Mouse (Mus musculus) liver, adult 2 months (tissue): ENCODE results near the gene Mns1. TPM values are rescaled to one million over a fixed set of nuclear protein-coding genes. Genes with fewer than 3 reads are reported as not detected.
A peak's percentile ranks its signal among the peaks of the same experiment; 100 is the strongest.
"Not testable (repeated sequence)": the region's sequence is repeated elsewhere in the genome, so short reads cannot be mapped to it uniquely, and the experiment has no call there.

Source experiments
- DNase-seq: peaks from one replicate; pipeline ENCODE4 v3.0.0-alpha.2; 2011; ENCODE audit warnings: low read depth, low spot score; ENCODE audit errors: extremely low read depth
- H3K27ac ChIP-seq: fragments of 200-500 bp; replicated peaks from 2 replicates; pipeline ENCODE4 v1.5.1; 2012; ENCODE audit warnings: low read depth, mild to moderate bottlenecking, control low read depth, inconsistent platforms, low read length; ENCODE audit not compliant: insufficient read depth
- H3K27me3 ChIP-seq: fragments of 200-500 bp; 2 replicates; pipeline ENCODE4 v1.6.1; 2012; ENCODE audit warnings: mild to moderate bottlenecking, moderate library complexity, low read length, inconsistent platforms; ENCODE audit not compliant: control insufficient read depth, insufficient read depth
- H3K36me3 ChIP-seq: fragments of 200-500 bp; 2 replicates; pipeline ENCODE4 v1.6.1; 2012; ENCODE audit warnings: low read length, inconsistent platforms; ENCODE audit not compliant: control insufficient read depth, insufficient read depth
- H3K4me1 ChIP-seq: fragments of 200-500 bp; 2 replicates; pipeline ENCODE4 v1.6.1; 2011; ENCODE audit warnings: low read length; ENCODE audit not compliant: control insufficient read depth, insufficient read depth
- H3K4me3 ChIP-seq: fragments of 200-500 bp; 2 replicates; pipeline ENCODE4 v1.5.1; 2011; ENCODE audit warnings: low read depth, mild to moderate bottlenecking, control low read depth, low read length, moderate library complexity; ENCODE audit not compliant: insufficient read depth
- H3K79me2 ChIP-seq: fragments of 200-500 bp; 2 replicates; pipeline ENCODE4 v1.6.1; 2012; ENCODE audit warnings: inconsistent platforms, mild to moderate bottlenecking, low read length, moderate library complexity; ENCODE audit not compliant: control insufficient read depth, insufficient read depth
- H3K9ac ChIP-seq: fragments of 200-500 bp; 2 replicates; pipeline ENCODE4 v1.6.1; 2012; ENCODE audit warnings: low read depth, mild to moderate bottlenecking, control low read depth, inconsistent platforms, low read length
- CTCF ChIP-seq: fragments of 200-500 bp; IDR thresholded peaks from 2 replicates; pipeline ENCODE4 v1.5.1; 2011; ENCODE audit warnings: low read depth, low read length, control low read depth
- POLR2A ChIP-seq: fragments of 200-500 bp; IDR thresholded peaks from 2 replicates; pipeline ENCODE4 v1.6.1; 2011; ENCODE audit warnings: low read length, control low read depth; ENCODE audit not compliant: insufficient read depth; ENCODE audit errors: extremely low read depth
- WGBS: fragments of 180-500 bp; shearing (Covaris S2); methylation state at CpG from one replicate; pipeline ENCODE4 v1.1.7; 2018; 5-methylcytosine and 5-hydroxymethylcytosine counted together
- polyA plus RNA-seq: library from polyadenylated mRNA; depleted of rRNA; stranded (reverse); fragments of >200 nt; gene quantifications from 2 replicates; pipeline ENCODE4 v1.2.3, GENCODE M21; 2012
- total RNA-seq: library from RNA; depleted of rRNA; stranded (reverse); fragments of >200 nt; gene quantifications from 2 replicates; pipeline ENCODE4 v1.2.3, GENCODE M21; 2014

The Mns1 gene
- total and polyA plus RNA-seq, 2 experiments = 0.02 to 0.18 TPM

DNA sequence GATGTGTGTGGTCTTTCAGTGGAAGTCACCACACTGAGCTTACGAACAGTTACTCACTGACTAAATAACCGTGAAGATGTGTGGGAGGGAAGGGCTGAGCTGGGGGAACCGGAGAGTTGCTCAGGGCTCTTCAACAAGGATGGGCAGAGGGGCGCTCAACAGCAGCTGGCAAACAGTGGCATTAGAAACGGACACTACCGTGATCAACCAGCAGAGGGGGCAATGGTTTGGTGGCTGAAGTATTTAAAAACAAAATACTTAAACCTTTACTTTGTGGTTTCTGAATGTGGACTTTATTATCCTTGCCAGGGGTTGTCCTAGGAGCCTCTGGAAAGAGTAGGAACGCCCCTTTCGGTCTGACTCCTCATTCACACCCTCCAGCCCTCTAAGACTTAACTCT, 10.2 kb downstream of the Mns1 start:
- WGBS = 46% methylated on average over 8 of the region's 8 CpGs
- Histone ChIP-seq H3K27ac (no peak overlapping the region), H3K4me1 (no peaks in the 10 kb centered on the region)

DNA sequence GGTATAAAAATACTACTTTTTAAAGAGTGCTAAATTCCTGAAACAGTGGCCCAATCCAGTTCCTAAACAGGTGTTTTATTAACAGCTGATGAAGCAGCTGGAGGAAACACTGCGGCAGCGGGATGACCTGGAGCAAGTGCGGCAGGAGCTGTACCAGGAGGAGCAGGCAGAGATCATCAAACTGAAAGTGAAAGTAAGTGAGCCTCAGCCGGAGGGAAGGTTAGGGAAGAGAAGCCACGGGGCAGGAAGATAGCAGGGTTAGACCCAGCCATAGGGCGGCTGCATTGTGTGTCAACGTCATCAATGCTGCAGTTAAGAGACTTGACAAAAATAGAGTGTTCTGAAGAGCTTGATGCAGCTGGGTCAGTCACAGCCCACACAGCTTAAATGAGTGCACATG, 11.6 kb downstream of the Mns1 start:
- peak overlapping the region; percentile 50 for H3K9ac ChIP-seq
- H3K79me2 ChIP-seq = no peaks in the 10 kb centered on the region
- H3K4me3 ChIP-seq = peak overlapping the region; percentile 50
- no peaks in the 10 kb centered on the region for H3K36me3 ChIP-seq
- H3K27me3 ChIP-seq = no peaks in the 10 kb centered on the region
- 0 out of 2 replicates have a peak overlapping the region, but pooled peaks have one; percentile 8 for H3K27ac ChIP-seq
- 1% methylated on average over 7 of the region's 7 CpGs for WGBS
- DNase-seq = peak; percentile 80
- no peaks in the 10 kb centered on the region for H3K4me1 ChIP-seq
- no peak for TF ChIP-seq POLR2A
- no peak for TF ChIP-seq CTCF

More for the DNA sequence above, 10.2 kb downstream of the Mns1 start:
- TF ChIP-seq CTCF (peak; percentile 64), POLR2A (no peak)
- Histone ChIP-seq H3K27me3 (no peaks in the 10 kb centered on the region), H3K36me3 (no peaks in the 10 kb centered on the region), H3K79me2 (no peaks in the 10 kb centered on the region), H3K4me3 (no peak overlapping the region), H3K9ac (no peak overlapping the region)
- peak; percentile 20 for DNase-seq

DNA sequence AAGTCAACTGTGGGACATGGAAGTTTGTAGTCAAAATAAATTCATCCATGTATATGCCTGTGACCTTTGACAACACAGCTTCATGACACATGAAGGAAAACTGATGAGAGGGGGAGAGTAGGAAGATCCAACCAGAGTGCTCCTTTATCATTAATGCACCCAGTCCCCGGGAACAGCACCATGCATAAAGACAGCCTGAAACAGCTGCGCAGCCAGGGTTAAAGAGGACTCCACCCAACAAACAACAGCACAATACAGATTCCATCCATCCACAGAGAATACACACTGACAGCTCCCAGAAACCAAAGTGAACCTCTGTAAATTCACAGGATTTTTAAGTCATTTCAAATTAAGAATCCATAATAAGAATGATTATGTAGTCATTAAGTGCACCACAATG, 12.0 kb downstream of the Mns1 start:
- 66% methylated on average over 2 of the region's 2 CpGs for WGBS
- Histone ChIP-seq H3K79me2 (no peaks in the 10 kb centered on the region), H3K36me3 (no peaks in the 10 kb centered on the region), H3K27ac (0 out of 2 replicates have a peak overlapping the region, but pooled peaks have one; percentile 8), H3K27me3 (no peaks in the 10 kb centered on the region), H3K4me3 (peak overlapping the region; percentile 50), H3K9ac (peak overlapping the region; percentile 50), H3K4me1 (no peaks in the 10 kb centered on the region)
- no peak for DNase-seq
- TF ChIP-seq CTCF (no peak), POLR2A (no peak)

DNA sequence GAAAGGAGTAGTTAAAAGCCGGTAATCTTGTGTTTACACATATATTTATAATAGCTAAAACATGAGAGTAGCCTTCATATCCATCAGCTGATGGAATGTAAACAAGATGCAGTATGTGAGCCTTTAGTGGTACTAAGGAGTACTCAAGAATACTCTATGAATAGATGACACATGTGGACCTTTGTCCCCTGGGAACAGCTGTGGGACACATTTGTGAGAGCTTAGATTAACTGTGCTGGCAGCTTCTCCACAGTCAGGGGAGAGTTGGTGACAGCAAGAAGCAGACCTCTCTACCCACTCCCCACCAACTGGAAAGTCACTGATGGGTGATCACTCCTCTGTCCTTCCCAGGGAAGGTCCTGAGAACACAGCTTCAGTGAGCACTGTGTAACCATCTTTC, 12.6 kb downstream of the Mns1 start:
- TF ChIP-seq CTCF (no peak), POLR2A (no peak)
- no peak overlapping the region for H3K9ac ChIP-seq
- no peak for DNase-seq
- no peak overlapping the region for H3K27ac ChIP-seq
- no peaks in the 10 kb centered on the region for H3K27me3 ChIP-seq
- no peaks in the 10 kb centered on the region for H3K79me2 ChIP-seq
- H3K4me3 ChIP-seq = no peak overlapping the region
- no peaks in the 10 kb centered on the region for H3K4me1 ChIP-seq
- no peaks in the 10 kb centered on the region for H3K36me3 ChIP-seq
- 83% methylated on average over 1 of the region's 1 CpGs for WGBS

DNA sequence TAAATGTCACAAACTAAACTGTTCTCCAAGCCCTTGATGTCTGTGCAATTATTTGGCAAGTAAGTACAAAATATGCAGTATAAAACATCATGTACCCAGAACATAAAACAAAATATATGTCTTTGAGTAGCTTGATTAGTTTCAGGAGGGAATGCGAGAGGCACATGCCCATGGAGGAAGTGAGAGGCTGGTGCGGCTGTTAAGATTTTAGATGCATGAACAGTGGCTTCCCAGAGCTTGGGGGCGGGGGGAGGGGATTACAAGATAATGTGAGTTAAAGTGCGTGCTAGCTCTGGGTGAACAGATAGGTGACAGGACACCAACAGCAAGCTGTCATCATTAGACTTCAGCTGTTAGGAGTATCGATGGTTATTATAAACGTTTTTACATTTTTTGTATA, 13.3 kb downstream of the Mns1 start:
- Histone ChIP-seq H3K27ac (no peak overlapping the region), H3K27me3 (no peaks in the 10 kb centered on the region), H3K4me1 (no peaks in the 10 kb centered on the region), H3K79me2 (no peaks in the 10 kb centered on the region), H3K4me3 (no peak overlapping the region), H3K36me3 (no peaks in the 10 kb centered on the region), H3K9ac (no peak overlapping the region)
- 91% methylated on average over 6 of the region's 6 CpGs for WGBS
- DNase-seq = no peak
- TF ChIP-seq CTCF = no peak
- TF ChIP-seq POLR2A = no peak

DNA sequence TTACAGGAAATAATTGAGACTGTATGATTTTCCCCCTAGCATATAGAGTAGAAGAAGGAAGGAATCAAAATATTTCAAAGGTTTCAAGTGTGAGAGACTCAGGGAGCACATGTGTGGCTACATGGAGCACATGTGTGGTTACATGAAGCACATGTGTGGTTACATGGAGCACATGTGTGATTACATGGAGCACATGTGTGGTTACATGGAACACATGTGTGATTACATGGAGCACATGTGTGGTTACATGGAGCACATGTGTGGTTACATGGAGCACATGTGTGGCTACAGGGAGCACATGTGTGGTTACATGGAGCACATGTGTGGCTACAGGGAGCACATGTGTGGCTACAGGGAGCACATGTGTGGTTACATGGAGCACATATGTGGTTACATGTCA, 16.5 kb downstream of the Mns1 start:
- not testable (repeated sequence) for H3K27me3 ChIP-seq, H3K79me2 ChIP-seq, H3K36me3 ChIP-seq, H3K4me1 ChIP-seq, H3K4me3 ChIP-seq, DNase-seq, H3K9ac ChIP-seq, H3K27ac ChIP-seq
